Mouse (Mus musculus) embryonic facial prominence, embryonic 12.5 days (tissue): ENCODE results near the gene Vmn2r41. TPM values are rescaled to one million over a fixed set of nuclear protein-coding genes. Genes with fewer than 3 reads are reported as not detected.
"Not testable (repeated sequence)": the region's sequence is repeated elsewhere in the genome, so short reads cannot be mapped to it uniquely, and the experiment has no call there.

Experiments
- ATAC-seq: fragments of 200-750 bp; cut with Nextera tagmentation; 2 replicates; pipeline ENCODE4 v1.8.0; 2017; ENCODE audit not compliant: insufficient number of reproducible peaks, insufficient read depth, low FRiP score, low TSS enrichment
- H3K27ac ChIP-seq: fragments of 300-500 bp; sonication (generic); 2 replicates; pipeline ENCODE4 v1.5.1; 2016; ENCODE audit warnings: mild to moderate bottlenecking
- H3K27me3 ChIP-seq: fragments of 300-500 bp; sonication (generic); 2 replicates; pipeline ENCODE4 v1.6.1; 2016; ENCODE audit warnings: mild to moderate bottlenecking, moderate library complexity
- H3K36me3 ChIP-seq: fragments of 300-500 bp; sonication (generic); 2 replicates; pipeline ENCODE4 v1.6.1; 2016; ENCODE audit warnings: mild to moderate bottlenecking
- H3K4me1 ChIP-seq: fragments of 300-500 bp; sonication (generic); 2 replicates; pipeline ENCODE4 v1.6.1; 2016
- H3K4me2 ChIP-seq: fragments of 300-500 bp; sonication (generic); replicated peaks from 2 replicates; pipeline ENCODE4 v1.6.1; 2016; ENCODE audit warnings: mild to moderate bottlenecking, moderate library complexity
- H3K4me3 ChIP-seq: fragments of 300-500 bp; sonication (generic); 2 replicates; pipeline ENCODE4 v1.5.1; 2016; ENCODE audit warnings: mild to moderate bottlenecking
- H3K9ac ChIP-seq: fragments of 300-500 bp; sonication (generic); 2 replicates; pipeline ENCODE4 v1.6.1; 2016; ENCODE audit warnings: mild to moderate bottlenecking, moderate library complexity
- H3K9me3 ChIP-seq: fragments of 300-500 bp; sonication (generic); 2 replicates; pipeline ENCODE4 v1.6.1; 2016; ENCODE audit warnings: mild to moderate bottlenecking, moderate library complexity
- WGBS: fragments of 180-500 bp; shearing (Covaris S2); methylation state at CpG from one replicate; pipeline ENCODE4 v1.1.7; 2016; 5-methylcytosine and 5-hydroxymethylcytosine counted together
- polyA plus RNA-seq: library from polyadenylated mRNA; unstranded; fragments of >200 nt; fragmentation: Nextera tagmentation; extraction: Ambion mirVana; gene quantifications from 2 replicates; pipeline ENCODE4 v1.2.1, GENCODE M21; 2016

Gene Vmn2r41
- not detected in 2 replicates for polyA plus RNA-seq

- WGBS: no CpG with 5 or more reads among the region's 1 CpGs
- H3K36me3 ChIP-seq, H3K9me3 ChIP-seq, H3K27ac ChIP-seq, H3K27me3 ChIP-seq, H3K4me3 ChIP-seq, H3K4me2 ChIP-seq, H3K9ac ChIP-seq, H3K4me1 ChIP-seq, ATAC-seq: not testable (repeated sequence)
Measured at GRCm38 (mm10) chr7:8161554-8161953, at the start of gene Vmn2r41. TSS of gene Vmn2r41 (minus strand) at chr7:8161654.

- not testable (repeated sequence) for H3K27me3 ChIP-seq, H3K36me3 ChIP-seq, H3K27ac ChIP-seq, H3K9me3 ChIP-seq, ATAC-seq, H3K4me1 ChIP-seq, H3K4me2 ChIP-seq, H3K4me3 ChIP-seq, H3K9ac ChIP-seq
- WGBS: no CpG with 5 or more reads among the region's 2 CpGs
Measured at GRCm38 (mm10) chr7:8200220-8200619, 38.8 kb upstream of the Vmn2r41 start, which contains the start of gene Vmn2r42. TSS of gene Vmn2r42 (minus strand) at chr7:8200320.

- not testable (repeated sequence) for H3K36me3 ChIP-seq, H3K9ac ChIP-seq, H3K27me3 ChIP-seq, H3K4me1 ChIP-seq, H3K4me2 ChIP-seq, H3K4me3 ChIP-seq, H3K27ac ChIP-seq, H3K9me3 ChIP-seq, ATAC-seq
- 39% methylated on average over 11 of the region's 15 CpGs for WGBS
Measured at GRCm38 (mm10) chr7:8092871-8093270, 68.6 kb downstream of the Vmn2r41 start.

Other genes starting within 250 kb of the Vmn2r41 start
- not detected in 2 replicates for gene Vmn2r42, start 38.7 kb upstream of the Vmn2r41 start, polyA plus RNA-seq
- not detected in 2 replicates for gene Vmn2r43, start 98.9 kb upstream of the Vmn2r41 start, polyA plus RNA-seq
- not detected in 2 replicates for gene Vmn2r44, start 221.7 kb upstream of the Vmn2r41 start, polyA plus RNA-seq